Mouse (Mus musculus) liver, embryonic 12.5 days (tissue): ENCODE data around the gene Fadd. TPM values are rescaled to one million over a fixed set of nuclear protein-coding genes. Genes with fewer than 3 reads are reported as not detected.

Experiments used
- ATAC-seq: fragments of 200-750 bp; cut with Nextera tagmentation; 2 replicates; pipeline ENCODE4 v1.8.0; 2017; ENCODE audit warnings: moderate number of reproducible peaks, mild to moderate bottlenecking, moderate library complexity
- H3K27ac ChIP-seq: fragments of 300-500 bp; sonication (generic); 2 replicates; pipeline ENCODE4 v1.5.1; 2016; ENCODE audit warnings: mild to moderate bottlenecking
- H3K27me3 ChIP-seq: fragments of 300-500 bp; sonication (generic); replicated peaks from 2 replicates; pipeline ENCODE4 v1.6.1; 2016; ENCODE audit warnings: mild to moderate bottlenecking, moderate library complexity
- H3K36me3 ChIP-seq: fragments of 300-500 bp; sonication (generic); 2 replicates; pipeline ENCODE4 v1.6.1; 2016; ENCODE audit warnings: mild to moderate bottlenecking, moderate library complexity
- H3K4me1 ChIP-seq: fragments of 300-500 bp; sonication (generic); 2 replicates; pipeline ENCODE4 v1.6.1; 2016
- H3K4me2 ChIP-seq: fragments of 300-500 bp; sonication (generic); 2 replicates; pipeline ENCODE4 v1.6.1; 2016; ENCODE audit warnings: mild to moderate bottlenecking, moderate library complexity
- H3K4me3 ChIP-seq: fragments of 300-500 bp; sonication (generic); 2 replicates; pipeline ENCODE4 v1.5.1; 2016; ENCODE audit warnings: mild to moderate bottlenecking, moderate library complexity
- H3K9ac ChIP-seq: fragments of 300-500 bp; sonication (generic); 2 replicates; pipeline ENCODE4 v1.6.1; 2016; ENCODE audit warnings: mild to moderate bottlenecking, moderate library complexity
- H3K9me3 ChIP-seq: fragments of 300-500 bp; sonication (generic); replicated peaks from 2 replicates; pipeline ENCODE4 v1.6.1; 2016; ENCODE audit warnings: mild to moderate bottlenecking, moderate library complexity
- WGBS: fragments of 180-500 bp; shearing (Covaris S2); methylation state at CpG from one replicate; pipeline ENCODE4 v1.1.7; 2016; ENCODE audit not compliant: insufficient replicate concordance; 5-methylcytosine and 5-hydroxymethylcytosine counted together
- polyA plus RNA-seq: library from polyadenylated mRNA; unstranded; fragments of >200 nt; fragmentation: Nextera tagmentation; extraction: Ambion mirVana; gene quantifications from 2 replicates; pipeline ENCODE4 v1.2.1, GENCODE M21; 2016

Gene Fadd
- polyA plus RNA-seq, 1 experiment from 2014 or later: 8.0 TPM

DNA sequence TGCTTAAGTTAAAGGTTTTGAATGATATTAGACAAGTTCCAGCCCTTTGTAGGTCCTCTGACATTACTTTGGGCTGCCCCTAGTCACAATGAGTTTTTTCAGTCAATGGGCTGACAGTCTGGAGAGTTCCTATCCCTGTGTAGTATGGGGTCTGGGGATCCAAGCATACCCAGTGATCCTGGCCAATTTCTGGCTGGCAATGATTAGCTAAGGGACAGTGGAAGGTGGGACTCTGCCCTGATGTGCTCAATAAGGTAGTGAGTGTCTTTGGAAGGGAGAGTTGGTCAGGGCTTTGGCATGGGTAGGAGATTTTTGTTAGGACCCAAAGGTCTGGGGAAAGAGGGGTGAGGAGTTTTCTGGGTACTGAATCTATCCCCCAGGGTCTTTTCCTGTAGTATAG lies 10.7 kb downstream of the Fadd start:
- Histone ChIP-seq H3K27me3 (peaks cover 20% of the 10 kb centered on the region), H3K4me1 (no peaks in the 10 kb centered on the region), H3K9me3 (no peaks in the 10 kb centered on the region), H3K4me3 (no peak overlapping the region), H3K36me3 (no peaks in the 10 kb centered on the region), H3K9ac (no peak overlapping the region), H3K4me2 (no peak overlapping the region), H3K27ac (no peak overlapping the region)
- ATAC-seq: no peak

DNA sequence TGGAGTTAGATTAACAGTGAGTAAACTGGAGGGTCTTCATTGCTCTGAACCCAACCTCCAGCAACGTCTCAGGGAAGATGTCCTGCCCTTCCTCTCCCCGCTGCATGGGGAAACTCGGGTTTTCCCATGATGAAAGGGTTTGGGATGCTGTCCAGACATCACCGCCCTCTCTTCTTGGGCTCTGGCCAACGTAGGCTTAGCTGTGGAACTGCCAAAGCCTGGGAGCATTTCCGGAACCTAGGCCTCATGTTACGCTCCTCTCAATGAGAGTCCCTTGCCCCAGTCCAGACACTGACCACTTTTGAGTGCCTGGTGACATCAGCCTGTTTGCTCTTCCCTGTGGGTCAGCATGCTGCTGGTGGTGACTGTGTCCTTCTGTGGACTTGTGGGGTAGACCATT lies 12.8 kb downstream of the Fadd start:
- no peak overlapping the region for H3K9ac ChIP-seq
- WGBS: 66% methylated on average over 7 of the region's 7 CpGs
- no peaks in the 10 kb centered on the region for H3K9me3 ChIP-seq
- H3K36me3 ChIP-seq: no peaks in the 10 kb centered on the region
- no peak for ATAC-seq
- no peak overlapping the region for H3K4me2 ChIP-seq
- no peak overlapping the region for H3K4me3 ChIP-seq
- no peak overlapping the region for H3K27ac ChIP-seq
- peaks cover 35% of the 10 kb centered on the region for H3K27me3 ChIP-seq
- no peaks in the 10 kb centered on the region for H3K4me1 ChIP-seq

- no peak for ATAC-seq
- H3K9me3 ChIP-seq: no peaks in the 10 kb centered on the region
- no peak overlapping the region for H3K4me2 ChIP-seq
- H3K4me1 ChIP-seq: no peaks in the 10 kb centered on the region
- no peaks in the 10 kb centered on the region for H3K36me3 ChIP-seq
- peaks cover 48% of the 10 kb centered on the region for H3K27me3 ChIP-seq
- no peak overlapping the region for H3K4me3 ChIP-seq
- no peak overlapping the region for H3K27ac ChIP-seq
- H3K9ac ChIP-seq: no peak overlapping the region
These were observed 14.2 kb downstream of the Fadd start for GRCm38 (mm10) chr7:144568091-144568490.

- Histone ChIP-seq H3K9ac (no peak overlapping the region), H3K4me1 (no peaks in the 10 kb centered on the region), H3K4me3 (no peak overlapping the region), H3K27me3 (peaks cover 51% of the 10 kb centered on the region), H3K4me2 (no peak overlapping the region), H3K9me3 (no peaks in the 10 kb centered on the region), H3K36me3 (no peaks in the 10 kb centered on the region), H3K27ac (no peak overlapping the region)
- WGBS: 55% methylated on average over 3 of the region's 3 CpGs
- no peak for ATAC-seq
These were observed 15.2 kb downstream of the Fadd start for GRCm38 (mm10) chr7:144566921-144567682.

GRCm38 (mm10) chr7:144563456-144564155 lies 18.7 kb downstream of the Fadd start:
- Histone ChIP-seq H3K27me3 (peaks cover 47% of the 10 kb centered on the region), H3K4me2 (no peak overlapping the region), H3K4me1 (no peaks in the 10 kb centered on the region), H3K9ac (no peak overlapping the region), H3K36me3 (no peaks in the 10 kb centered on the region), H3K9me3 (no peaks in the 10 kb centered on the region), H3K27ac (no peak overlapping the region), H3K4me3 (no peak overlapping the region)
- no peak for ATAC-seq
- 57% methylated on average over 9 of the region's 9 CpGs for WGBS

DNA sequence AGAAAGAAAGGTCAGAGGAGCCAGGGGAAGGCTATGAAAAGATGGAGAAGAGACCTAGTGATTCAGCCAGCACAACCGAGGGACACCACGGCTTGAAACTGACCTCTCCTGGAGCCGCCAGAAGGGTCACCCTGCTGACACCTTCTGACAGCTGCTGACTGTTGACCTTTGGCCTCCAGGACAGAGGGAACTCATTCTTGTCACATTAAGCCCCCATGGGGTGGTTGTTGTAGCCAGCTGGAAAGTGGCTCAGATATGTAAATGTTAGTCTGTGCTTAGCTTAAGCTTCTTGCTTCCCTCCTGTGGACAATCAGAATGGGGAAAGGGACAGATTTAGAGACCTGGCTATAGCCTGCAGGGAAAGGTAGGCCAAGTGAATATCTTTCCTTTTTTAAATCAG lies 20.2 kb downstream of the Fadd start:
- Histone ChIP-seq H3K27ac (no peak overlapping the region), H3K4me3 (no peak overlapping the region), H3K27me3 (peaks cover 39% of the 10 kb centered on the region), H3K4me2 (no peak overlapping the region), H3K9me3 (no peaks in the 10 kb centered on the region), H3K36me3 (no peaks in the 10 kb centered on the region), H3K4me1 (no peaks in the 10 kb centered on the region), H3K9ac (no peak overlapping the region)
- ATAC-seq: no peak
- 30% methylated on average over 3 of the region's 3 CpGs for WGBS

GRCm38 (mm10) chr7:144560594-144560993 lies 21.7 kb downstream of the Fadd start:
- no peak overlapping the region for H3K4me2 ChIP-seq
- no peak overlapping the region for H3K9ac ChIP-seq
- H3K36me3 ChIP-seq: no peaks in the 10 kb centered on the region
- H3K27me3 ChIP-seq: peaks cover 39% of the 10 kb centered on the region
- 69% methylated on average over 4 of the region's 4 CpGs for WGBS
- H3K9me3 ChIP-seq: no peaks in the 10 kb centered on the region
- 0 out of 2 replicates have a peak, but pooled peaks have one; percentile 10 for ATAC-seq
- H3K4me3 ChIP-seq: no peak overlapping the region
- no peaks in the 10 kb centered on the region for H3K4me1 ChIP-seq
- H3K27ac ChIP-seq: no peak overlapping the region

DNA sequence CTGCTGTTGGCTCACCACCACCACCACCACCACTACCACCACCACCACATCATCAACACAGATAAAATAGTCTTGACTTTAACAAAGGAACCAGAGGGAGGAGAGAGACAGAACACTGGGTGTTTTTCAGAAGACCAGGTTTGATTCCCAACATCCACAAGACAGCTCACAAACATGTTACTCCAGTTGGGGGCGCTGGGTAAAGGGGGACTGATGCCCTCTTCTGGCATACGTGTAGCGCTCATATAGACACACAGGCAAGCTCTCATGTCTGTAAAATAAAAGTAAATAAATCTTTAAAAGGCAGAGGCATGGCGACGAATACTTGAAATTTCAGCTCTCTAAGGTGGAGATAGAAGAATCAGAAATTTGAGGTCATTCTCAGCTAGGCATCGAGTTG lies 23.7 kb downstream of the Fadd start:
- 48% methylated on average over 6 of the region's 6 CpGs for WGBS
- Histone ChIP-seq H3K27me3 (peaks cover 27% of the 10 kb centered on the region), H3K36me3 (no peaks in the 10 kb centered on the region), H3K4me1 (peaks cover 5% of the 10 kb centered on the region), H3K9me3 (no peaks in the 10 kb centered on the region), H3K4me2 (no peak overlapping the region), H3K4me3 (no peak overlapping the region), H3K27ac (no peak overlapping the region), H3K9ac (no peak overlapping the region)
- no peak for ATAC-seq

GRCm38 (mm10) chr7:144554123-144554472 lies 28.2 kb downstream of the Fadd start:
- Histone ChIP-seq H3K27me3 (peaks cover 14% of the 10 kb centered on the region), H3K36me3 (peaks cover 31% of the 10 kb centered on the region), H3K4me3 (peak overlapping the region; percentile 94), H3K27ac (peak overlapping the region; percentile 39), H3K4me2 (peak overlapping the region; percentile 93), H3K9ac (peak overlapping the region; percentile 74), H3K9me3 (no peaks in the 10 kb centered on the region), H3K4me1 (peaks cover 44% of the 10 kb centered on the region)
- WGBS: 31% methylated on average over 8 of the region's 8 CpGs
- ATAC-seq: peak; percentile 23; the same call in 1 of the 2 replicates

GRCm38 (mm10) chr7:144553237-144554122 lies 28.8 kb downstream of the Fadd start, which contains the start of gene Ppfia1:
Gene Ppfia1 (minus strand): TSS chr7:144553729.
- peak within 1 kb of the TSS; percentile 94 for H3K4me3 ChIP-seq
- H3K4me2 ChIP-seq: peak within 1 kb of the TSS; percentile 93
- H3K9ac ChIP-seq: peak within 1 kb of the TSS; percentile 98
- H3K4me1 ChIP-seq: peaks cover 49% of the 10 kb centered on the region
- peak; percentile 95 for ATAC-seq
- WGBS: under 1% methylated on average over 96 of the region's 97 CpGs
- H3K36me3 ChIP-seq: peaks cover 35% of the 10 kb centered on the region
- peaks cover 14% of the 10 kb centered on the region for H3K27me3 ChIP-seq
- no peaks in the 10 kb centered on the region for H3K9me3 ChIP-seq
- H3K27ac ChIP-seq: peak within 1 kb of the TSS; percentile 84

DNA sequence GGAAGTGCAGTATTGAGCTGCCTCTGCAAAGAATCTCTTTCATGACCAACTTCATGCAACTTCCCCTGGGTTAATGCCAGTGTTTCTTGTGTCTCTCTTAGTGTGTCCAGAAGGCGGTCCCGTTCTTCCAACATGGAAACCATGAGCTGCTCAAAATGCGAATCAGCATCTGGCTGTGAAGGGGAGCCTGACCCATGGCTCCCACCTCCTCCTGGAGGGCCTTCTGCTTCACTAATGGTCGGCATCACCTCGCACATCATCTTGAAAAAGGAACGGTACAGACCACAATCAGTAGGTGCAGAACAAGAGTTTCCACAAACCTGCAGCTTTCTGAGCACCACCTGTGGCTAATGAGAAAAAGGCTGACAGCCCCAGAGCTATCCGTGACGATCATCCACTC lies 30.0 kb downstream of the Fadd start:
- H3K27ac ChIP-seq: no peak overlapping the region
- WGBS: 87% methylated on average over 8 of the region's 8 CpGs
- no peak for ATAC-seq

GRCm38 (mm10) chr7:144550811-144551210 lies 31.5 kb downstream of the Fadd start:
- no peak for ATAC-seq
- 20% methylated on average over 1 of the region's 1 CpGs for WGBS
- peak overlapping the region; percentile 93 for H3K4me2 ChIP-seq
- no peaks in the 10 kb centered on the region for H3K9me3 ChIP-seq
- peaks cover 59% of the 10 kb centered on the region for H3K4me1 ChIP-seq
- peaks cover 54% of the 10 kb centered on the region for H3K36me3 ChIP-seq
- peaks cover 6% of the 10 kb centered on the region for H3K27me3 ChIP-seq
- no peak overlapping the region for H3K9ac ChIP-seq
- no peak overlapping the region for H3K4me3 ChIP-seq
- H3K27ac ChIP-seq: no peak overlapping the region

More for the DNA sequence above, 30.0 kb downstream of the Fadd start:
- no peaks in the 10 kb centered on the region for H3K9me3 ChIP-seq
- H3K27me3 ChIP-seq: peaks cover 14% of the 10 kb centered on the region
- H3K9ac ChIP-seq: peak overlapping the region; percentile 98; the same call in 1 of the 2 replicates
- peaks cover 42% of the 10 kb centered on the region for H3K36me3 ChIP-seq
- H3K4me3 ChIP-seq: peak overlapping the region; percentile 94
- peak overlapping the region; percentile 93 for H3K4me2 ChIP-seq
- H3K4me1 ChIP-seq: peaks cover 54% of the 10 kb centered on the region
